Mouse (Mus musculus) MEL-GATA-1-ER (cell line): ENCODE measurements around the gene Castor1.

Experiments
- DNase-seq: peaks from one replicate; pipeline ENCODE4 v3.0.0-alpha.2; 2012; ENCODE audit warnings: low read depth; ENCODE audit errors: extremely low read depth

The Castor1 gene

DNA sequence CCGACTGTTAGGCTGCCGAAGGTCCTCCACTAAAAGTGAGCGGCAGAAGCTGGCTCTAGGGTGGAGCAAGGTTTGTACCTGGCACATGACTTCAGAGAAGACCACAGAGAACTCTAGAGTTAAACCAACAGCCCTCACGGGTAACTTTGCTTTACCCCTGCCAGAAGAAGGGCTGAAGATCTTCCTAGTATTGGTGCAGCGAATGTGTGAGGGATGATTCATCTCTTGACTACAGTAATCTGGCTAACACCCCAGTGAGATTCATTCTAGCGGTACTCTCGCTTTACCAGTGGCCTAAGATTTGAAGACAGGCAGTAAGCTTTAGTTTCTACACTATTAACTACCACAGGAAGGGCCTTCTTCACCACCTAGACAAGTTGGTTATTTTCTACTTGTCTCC, 12.1 kb upstream of the Castor1 start:
- DNase-seq: no peak

DNA sequence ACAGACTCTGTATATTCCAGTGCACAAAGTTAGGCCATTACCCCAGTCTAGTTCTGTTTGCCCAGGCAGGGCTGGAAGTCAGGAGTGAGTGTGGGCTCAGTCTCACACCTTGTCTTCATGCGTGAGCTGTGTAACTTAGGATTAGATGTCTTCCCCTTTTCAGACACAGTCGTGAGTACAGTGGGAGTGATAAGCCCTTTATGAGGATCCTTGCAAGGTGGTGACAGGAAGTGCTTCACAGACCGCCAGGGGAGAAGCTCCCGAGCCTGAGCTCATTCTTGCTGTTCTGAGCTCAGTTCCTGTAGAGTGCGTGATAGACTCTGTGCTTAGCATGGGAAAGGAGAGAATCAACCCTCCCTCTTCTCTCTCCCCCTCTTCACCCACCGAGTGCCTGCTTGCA, 11.5 kb upstream of the Castor1 start:
- peak; percentile 83 for DNase-seq

DNA sequence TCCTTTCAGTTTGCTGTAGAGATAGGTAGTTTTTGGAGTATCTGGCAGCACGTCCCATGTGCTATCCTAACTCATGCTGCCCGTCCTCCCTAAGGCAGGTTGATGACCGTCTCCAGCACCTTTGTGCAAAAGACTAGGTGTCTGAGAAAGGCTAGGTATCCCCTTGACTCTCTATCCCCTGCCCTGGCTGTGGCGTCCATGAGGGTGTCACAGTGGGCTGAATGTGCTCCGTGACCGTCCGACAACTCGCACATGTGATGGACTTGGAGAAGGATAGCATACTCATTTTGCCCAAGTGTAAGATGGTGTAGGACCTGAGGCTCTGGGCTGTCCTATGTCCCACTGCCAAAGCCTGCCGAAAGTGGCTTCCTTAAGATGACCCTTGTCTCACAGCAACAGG, 10.4 kb upstream of the Castor1 start:
- no peak for DNase-seq

- no peak for DNase-seq
Measured at GRCm38 (mm10) chr11:4209556-4209955, 8.5 kb upstream of the Castor1 start.

- DNase-seq: no peak
Measured at GRCm38 (mm10) chr11:4210786-4211185, 7.2 kb upstream of the Castor1 start.

GRCm38 (mm10) chr11:4213107-4213506, 4.9 kb upstream of the Castor1 start:
- no peak for DNase-seq

DNA sequence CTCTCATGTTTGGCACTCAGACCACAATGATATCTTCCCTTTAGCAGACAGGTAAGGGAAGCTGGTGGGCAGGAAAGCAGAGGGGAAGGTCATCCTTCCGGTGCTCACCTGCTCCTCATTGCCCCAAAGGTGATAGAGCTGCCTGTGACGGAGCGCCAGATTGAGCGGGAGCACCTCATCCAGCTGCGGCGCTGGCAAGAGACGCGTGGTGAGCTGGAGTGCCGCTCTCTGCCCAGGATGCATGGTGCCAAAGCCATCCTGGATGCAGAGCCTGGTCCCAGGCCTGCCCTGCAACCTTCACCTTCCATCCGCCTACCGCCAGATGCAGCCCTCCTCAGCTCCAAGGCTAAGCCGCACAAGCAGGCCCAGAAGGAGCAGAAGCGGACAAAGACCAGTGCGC, 3.5 kb upstream of the Castor1 start:
- DNase-seq: no peak

DNA sequence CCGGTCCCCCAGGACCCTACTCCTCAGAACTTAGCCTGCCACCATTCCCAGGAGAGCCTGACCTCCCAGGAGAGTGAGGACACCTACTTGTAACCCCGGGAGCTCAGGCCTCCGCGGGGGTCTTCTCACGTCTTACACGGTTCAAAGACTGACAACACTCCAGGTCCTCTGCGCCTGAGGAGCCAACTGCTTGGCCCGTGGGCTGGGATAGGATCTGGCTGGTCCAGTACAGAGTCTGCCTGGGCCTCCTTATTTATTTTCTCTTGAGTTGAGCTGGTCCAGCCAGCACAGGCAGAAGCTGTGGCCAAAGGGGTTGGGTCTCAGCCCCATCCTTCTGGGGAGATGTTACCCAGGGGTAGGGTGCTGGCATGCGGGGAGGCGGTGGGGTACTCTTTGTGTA, 3.0 kb upstream of the Castor1 start:
- no peak for DNase-seq

DNA sequence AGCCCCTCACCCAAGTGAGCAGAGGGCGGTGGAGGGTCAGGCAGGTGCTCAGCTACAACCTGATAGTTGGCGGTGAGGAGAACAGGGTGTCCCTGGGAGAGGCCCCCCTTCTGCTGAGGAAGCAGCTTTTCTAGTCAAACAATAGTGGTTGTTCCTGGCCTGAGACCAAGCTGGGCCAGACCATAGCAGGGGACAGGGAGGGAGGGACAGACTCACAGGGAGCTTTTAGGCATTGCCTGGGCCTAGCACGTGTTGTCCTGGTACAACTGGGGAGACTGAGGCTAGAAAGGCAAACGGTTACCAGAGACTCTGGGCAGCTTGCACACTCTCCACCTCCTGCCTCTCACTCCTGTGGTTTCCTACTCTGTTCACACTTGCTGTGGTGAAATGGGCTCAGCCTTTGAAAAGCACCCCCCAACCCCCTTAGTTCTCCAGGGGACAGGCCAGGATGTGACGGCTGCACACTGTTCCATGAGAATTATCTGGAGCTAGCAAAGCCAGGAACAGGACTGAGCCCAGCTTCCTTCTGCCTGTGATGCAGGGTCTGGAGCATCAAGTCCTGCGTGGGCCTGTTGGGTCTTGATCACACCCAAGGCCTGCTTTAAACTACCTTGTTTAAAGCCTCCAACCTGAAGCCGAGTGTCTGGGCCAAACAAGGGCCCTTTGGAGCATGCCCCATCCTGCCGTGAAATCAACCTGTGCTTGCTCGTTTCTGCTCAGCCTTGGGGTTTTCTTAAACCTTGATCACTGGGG, 1.6 kb upstream of the Castor1 start:
- no peak for DNase-seq

- DNase-seq: no peak
Measured at GRCm38 (mm10) chr11:4218637-4219036, 612 bp downstream of the Castor1 start.

DNA sequence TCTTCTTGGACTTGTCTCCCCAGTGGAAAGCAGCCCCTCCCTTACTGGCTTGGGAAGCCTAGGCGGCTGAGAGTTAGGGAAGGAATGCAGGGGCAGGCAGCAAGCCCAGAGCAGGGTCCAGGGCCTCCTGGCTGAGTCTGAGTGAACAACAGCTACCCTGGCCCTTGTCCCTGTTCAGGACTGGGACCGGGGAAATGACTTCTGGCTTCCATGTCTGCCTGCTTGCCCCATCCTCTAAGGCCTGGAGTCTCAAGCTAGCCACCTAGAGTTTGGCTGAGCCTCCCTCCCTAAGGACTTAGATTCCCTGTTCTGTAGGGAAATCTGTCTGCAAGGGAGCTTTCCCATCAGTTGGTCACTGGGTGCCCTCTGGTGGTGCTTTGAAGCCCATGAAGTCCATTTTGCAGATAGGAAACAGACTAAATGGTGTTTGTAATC, 1.3 kb downstream of the Castor1 start:
- no peak for DNase-seq

DNA sequence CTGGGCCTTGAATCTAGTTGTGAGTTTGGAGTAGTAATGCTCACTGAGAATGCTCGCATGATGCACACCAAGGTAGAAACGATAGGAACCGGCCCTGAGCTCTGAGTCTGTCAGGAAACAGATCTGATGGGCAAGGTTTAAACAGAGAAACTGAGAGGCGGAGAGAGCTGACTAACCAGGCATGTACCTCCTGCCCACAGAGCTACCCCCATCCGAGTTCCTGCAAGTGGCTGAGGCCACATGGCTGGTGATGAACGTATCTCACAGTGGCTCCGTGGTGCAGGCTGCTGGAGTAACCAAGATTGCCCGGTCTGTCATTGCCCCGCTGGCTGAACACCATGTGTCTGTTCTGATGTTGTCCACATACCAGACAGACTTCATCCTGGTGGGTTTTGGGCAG, 1.9 kb downstream of the Castor1 start:
- DNase-seq: no peak

GRCm38 (mm10) chr11:4220443-4221400, 2.7 kb downstream of the Castor1 start:
- no peak for DNase-seq

DNA sequence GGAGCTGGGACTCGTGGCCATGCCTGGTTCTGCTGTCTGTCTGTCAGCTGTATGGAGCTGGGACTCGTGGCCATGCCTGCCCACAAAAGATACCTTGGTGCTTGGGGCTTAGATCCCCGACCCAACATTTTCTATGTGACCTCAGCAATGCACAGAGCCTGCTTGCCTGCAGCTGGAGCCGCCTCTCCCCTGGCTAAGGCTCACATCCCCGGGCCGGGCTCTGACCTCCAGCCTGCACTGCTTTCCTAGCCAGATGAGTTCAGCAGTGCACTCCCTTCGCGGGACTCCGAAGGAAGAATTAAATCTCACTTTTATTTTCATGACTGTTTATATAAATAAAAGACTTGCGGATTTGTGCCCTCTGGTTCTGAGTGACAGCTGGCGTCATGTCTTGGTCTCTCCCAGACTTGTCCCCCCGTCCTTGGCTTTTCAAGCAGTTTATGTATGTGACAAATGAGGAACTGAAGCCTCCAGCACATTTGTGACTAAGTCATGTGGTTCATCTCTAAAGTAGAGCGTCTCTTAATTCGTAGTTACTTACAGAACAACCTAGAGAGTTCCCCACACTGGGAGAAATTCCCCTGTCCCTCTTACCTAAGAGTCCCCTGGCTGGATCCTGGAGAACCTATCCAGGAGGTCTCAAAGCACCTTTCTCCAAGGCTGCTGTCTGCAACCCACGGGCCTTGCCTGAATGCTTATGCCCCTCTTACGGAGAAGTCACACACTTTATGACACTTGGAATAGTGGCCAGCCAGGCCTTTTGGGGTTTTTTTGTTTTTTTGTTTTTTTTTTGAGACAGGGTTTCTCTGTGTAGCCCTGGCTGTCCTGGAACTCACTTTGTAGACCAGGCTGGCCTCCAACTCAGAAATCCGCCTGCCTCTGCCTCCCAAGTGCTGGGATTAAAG, 4.3 kb downstream of the Castor1 start:
- DNase-seq: no peak

GRCm38 (mm10) chr11:4223393-4224188, 5.6 kb downstream of the Castor1 start:
- no peak for DNase-seq

DNA sequence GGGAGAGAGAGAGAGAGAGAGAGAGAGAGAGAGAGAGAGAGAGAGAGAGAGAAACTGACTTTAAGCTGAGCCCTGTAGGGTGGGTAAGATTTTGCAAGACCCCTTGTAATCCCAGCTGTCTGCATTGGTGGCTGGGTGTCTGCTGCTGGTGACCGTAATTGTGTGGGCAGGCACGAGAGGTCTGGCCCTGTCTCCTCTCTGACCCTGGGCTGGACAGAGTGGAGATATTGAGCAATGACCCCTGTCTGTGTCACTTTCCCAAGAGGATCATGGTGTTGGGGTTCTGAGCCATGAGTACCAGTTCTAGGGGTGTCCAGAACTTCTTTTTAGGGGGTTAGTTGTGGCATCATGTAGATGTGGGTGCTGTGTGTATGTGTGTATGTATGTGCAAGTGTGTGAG, 6.2 kb downstream of the Castor1 start:
- no peak for DNase-seq

DNA sequence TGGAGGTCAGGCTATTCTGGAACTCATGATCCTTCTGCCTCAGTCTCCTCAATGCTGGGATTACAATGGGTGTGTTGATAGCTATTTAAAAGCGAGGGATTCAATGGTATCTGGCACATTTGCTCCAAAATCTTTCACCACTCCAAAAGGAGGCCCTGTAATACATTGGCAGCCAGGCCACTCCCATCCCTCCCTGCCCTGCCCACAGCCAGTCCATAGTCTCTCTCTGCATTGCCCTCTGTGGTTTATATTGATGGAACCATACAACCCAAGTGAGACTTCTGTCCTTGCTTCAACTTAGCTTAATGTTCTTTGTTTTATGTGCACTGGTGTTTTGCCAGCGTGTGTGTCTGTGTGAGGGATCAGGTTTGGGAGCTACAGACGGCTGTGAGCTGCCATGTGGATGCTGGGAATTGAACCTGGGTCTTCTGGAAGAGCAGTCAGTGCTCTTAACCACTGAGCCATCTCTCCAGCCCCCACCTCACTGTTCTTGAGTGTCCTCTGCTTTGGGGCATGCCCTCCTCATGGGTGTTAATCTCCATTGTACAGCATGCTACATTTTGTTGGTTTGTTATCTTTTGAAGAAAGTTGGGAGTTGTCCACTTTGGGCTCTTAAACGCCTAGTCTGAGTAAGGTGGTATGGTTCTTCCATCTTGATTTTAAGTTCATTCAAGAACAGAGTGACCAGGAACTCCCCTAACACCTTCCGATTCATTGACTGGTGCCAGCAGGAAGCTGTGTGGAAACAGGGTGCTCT, 8.7 kb downstream of the Castor1 start:
- no peak for DNase-seq

DNA sequence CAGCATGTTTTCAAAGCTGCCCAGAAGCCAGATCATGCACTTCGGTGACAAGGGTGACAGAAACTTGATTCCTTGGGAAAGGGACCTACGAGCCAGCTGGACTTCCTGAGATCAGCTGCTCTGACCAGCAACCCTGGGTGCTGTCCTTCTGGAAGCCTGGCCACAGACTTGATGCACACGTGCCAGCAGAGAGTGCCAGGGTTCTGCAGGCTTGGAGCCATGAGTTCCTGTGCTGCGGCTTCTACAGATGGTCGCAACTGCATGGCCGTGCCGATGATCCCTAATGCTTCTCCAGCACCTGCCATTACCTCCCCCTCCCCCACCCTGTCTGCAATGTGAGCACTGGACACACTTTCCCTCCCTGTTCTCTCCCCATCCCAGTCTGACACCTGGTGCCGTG, 10.4 kb downstream of the Castor1 start:
- DNase-seq: no peak

GRCm38 (mm10) chr11:4229841-4230240, 11.8 kb downstream of the Castor1 start:
- DNase-seq: no peak

DNA sequence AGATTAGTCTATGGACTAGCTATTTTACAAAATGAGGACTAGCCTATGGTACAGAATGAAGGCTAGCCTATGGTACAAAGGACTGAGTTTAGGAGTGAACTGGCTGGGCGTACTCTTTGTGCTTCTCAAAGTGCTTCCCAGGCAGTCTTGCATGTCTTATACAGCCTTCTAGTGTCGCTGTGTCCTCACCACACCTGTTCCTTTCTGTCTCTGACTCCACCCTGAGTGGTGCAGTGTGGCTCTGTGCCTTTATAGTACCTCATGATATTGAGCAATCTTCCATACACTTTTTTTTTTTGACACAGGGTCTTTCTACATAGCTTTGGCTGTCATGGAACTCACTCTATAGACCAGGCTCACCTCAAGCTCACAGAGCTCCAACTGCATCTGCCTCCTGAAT, 13.4 kb downstream of the Castor1 start:
- DNase-seq: no peak
